Comparison of ENCODE assay signal across 27 mouse cellular contexts in genomic region chr17:50750874-50751273, GRCm38 (mm10).
DNase-seq lines count a peak whose midpoint lies in the region; ATAC-seq lines count a peak whose summit lies in the region.
"Had no signal": no experiment of that assay in that cellular context is flagged by ENCODE, and none has a peak within 500 bp of the region (broad histone marks: within the 10 kb centered on the region; RNA-seq: fewer than 3 reads in every experiment).

No protein-coding gene starts in this region.

- no peaks in the 10 kb centered on the region for H3K9me3 ChIP-seq in forebrain, embryonic 11.5 days (ENCODE audit: control insufficient read depth, low read length)
- H3K9me3 ChIP-seq in forebrain, embryonic 16.5 days (ENCODE audit: control insufficient read depth, low read length) = no peaks in the 10 kb centered on the region
- no peaks in the 10 kb centered on the region for H3K9me3 ChIP-seq in hindbrain, embryonic 14.5 days (ENCODE audit: control insufficient read depth, low read length)
- H3K9me3 ChIP-seq: embryonic facial prominence, embryonic 13.5 days; forebrain, embryonic 13.5 days; G1E; hindbrain, embryonic 12.5 days; intestine, embryonic 15.5 days had no signal

- 53% methylated on average over 2 of the region's 2 CpGs for WGBS in forebrain, embryonic 11.5 days
- 53% methylated on average over 2 of the region's 2 CpGs for WGBS in forebrain, embryonic 16.5 days
- 53% methylated on average over 2 of the region's 2 CpGs for WGBS in hindbrain, embryonic 14.5 days

- H3K36me3 ChIP-seq in forebrain, embryonic 11.5 days (ENCODE audit: control insufficient read depth, insufficient read depth, low read length) = no peaks in the 10 kb centered on the region
- H3K36me3 ChIP-seq in forebrain, embryonic 16.5 days (ENCODE audit: control insufficient read depth, insufficient read depth) = no peaks in the 10 kb centered on the region
- no peaks in the 10 kb centered on the region for H3K36me3 ChIP-seq in hindbrain, embryonic 14.5 days (replicated peaks; ENCODE audit: control insufficient read depth, insufficient read depth)
- H3K36me3 ChIP-seq: embryonic facial prominence, embryonic 13.5 days; hindbrain, embryonic 12.5 days; intestine, embryonic 15.5 days had no signal

- H3K9ac ChIP-seq in forebrain, embryonic 11.5 days (ENCODE audit: low read length) = no peak overlapping the region
- H3K9ac ChIP-seq in forebrain, embryonic 16.5 days (replicated peaks; ENCODE audit: low read depth, low read length) = no peak overlapping the region
- H3K9ac ChIP-seq in hindbrain, embryonic 14.5 days = no peak overlapping the region
- H3K9ac ChIP-seq: embryonic facial prominence, embryonic 13.5 days; forebrain, embryonic 13.5 days; forebrain, postnatal 0 days; hindbrain, embryonic 12.5 days; intestine, embryonic 15.5 days had no signal

- no peaks in the 10 kb centered on the region for H3K4me1 ChIP-seq in forebrain, embryonic 11.5 days (replicated peaks; ENCODE audit: control insufficient read depth, insufficient read depth, low read length)
- H3K4me1 ChIP-seq in forebrain, embryonic 16.5 days (replicated peaks; ENCODE audit: control insufficient read depth, insufficient read depth, low read length) = no peaks in the 10 kb centered on the region
- H3K4me1 ChIP-seq in hindbrain, embryonic 14.5 days (replicated peaks; ENCODE audit: control insufficient read depth, insufficient read depth, low read length) = no peaks in the 10 kb centered on the region
- H3K4me1 ChIP-seq: embryonic facial prominence, embryonic 13.5 days; forebrain, embryonic 13.5 days; hindbrain, embryonic 12.5 days; intestine, embryonic 15.5 days had no signal

- DNase-seq in forebrain, embryonic 11.5 days (ENCODE audit: low spot score) = peak; percentile 32
- DNase-seq in A20 (ENCODE audit: low read depth, low spot score) = peak; percentile 23
- DNase-seq in hindbrain, embryonic 14.5 days (ENCODE audit: low spot score) = no peak
- DNase-seq in frontal cortex, postnatal 36 days (ENCODE audit: low spot score in 2 of 2) = no peak
- DNase-seq: adrenal gland, postnatal 10 days; adrenal gland, postnatal 36 days; B cell, adult 2 months; cerebellum, adult 11 months; cerebellum, adult 2 months; cerebellum, adult 9-11 months; cerebellum, postnatal 25 days; forebrain, postnatal 0 days; gastrocnemius, postnatal 14 days; heart, adult 2 months; kidney, adult 11 months had no signal

- no peak overlapping the region for H3K4me3 ChIP-seq in forebrain, embryonic 11.5 days (ENCODE audit: low read depth, low read length)
- H3K4me3 ChIP-seq in forebrain, embryonic 16.5 days (replicated peaks; ENCODE audit: low read length) = no peak overlapping the region
- no peak overlapping the region for H3K4me3 ChIP-seq in hindbrain, embryonic 14.5 days (replicated peaks; ENCODE audit: low read length)
- H3K4me3 ChIP-seq: embryonic facial prominence, embryonic 13.5 days; erythroblast, embryonic 14.5 days; forebrain, embryonic 13.5 days; heart, adult 2 months; hindbrain, embryonic 12.5 days; intestine, embryonic 15.5 days had no signal

- no peak overlapping the region for H3K4me2 ChIP-seq in forebrain, embryonic 11.5 days (ENCODE audit: low read depth, low read length, severe bottlenecking)
- no peak overlapping the region for H3K4me2 ChIP-seq in forebrain, embryonic 16.5 days (ENCODE audit: low read length)
- no peak overlapping the region for H3K4me2 ChIP-seq in hindbrain, embryonic 14.5 days (replicated peaks)
- H3K4me2 ChIP-seq: embryonic facial prominence, embryonic 13.5 days; forebrain, embryonic 13.5 days; heart, embryonic 11.5 days; hindbrain, embryonic 12.5 days; intestine, embryonic 15.5 days had no signal

- no peaks in the 10 kb centered on the region for H3K27me3 ChIP-seq in forebrain, embryonic 11.5 days (ENCODE audit: control insufficient read depth, insufficient read depth, low read length)
- H3K27me3 ChIP-seq in forebrain, embryonic 16.5 days (replicated peaks; ENCODE audit: control insufficient read depth, insufficient read depth, low read length) = no peaks in the 10 kb centered on the region
- H3K27me3 ChIP-seq in hindbrain, embryonic 14.5 days (ENCODE audit: control insufficient read depth, insufficient read depth, low read length) = no peaks in the 10 kb centered on the region
- H3K27me3 ChIP-seq: CH12.LX; embryonic facial prominence, embryonic 13.5 days; forebrain, embryonic 13.5 days; hindbrain, embryonic 12.5 days; intestine, embryonic 15.5 days; Patski had no signal

- H3K27ac ChIP-seq in forebrain, embryonic 11.5 days (ENCODE audit: low read depth, low read length) = no peak overlapping the region
- H3K27ac ChIP-seq in forebrain, embryonic 16.5 days (ENCODE audit: low read length) = no peak overlapping the region
- no peak overlapping the region for H3K27ac ChIP-seq in hindbrain, embryonic 14.5 days
- H3K27ac ChIP-seq: embryonic facial prominence, embryonic 13.5 days; forebrain, embryonic 13.5 days; heart, adult 2 months; hindbrain, embryonic 12.5 days; intestine, embryonic 15.5 days had no signal

- no peak for ATAC-seq in forebrain, embryonic 11.5 days (replicated peaks; ENCODE audit: low FRiP score)
- no peak for ATAC-seq in forebrain, embryonic 16.5 days
- ATAC-seq in granulocyte monocyte progenitor cell, adult 5-6 weeks (replicated peaks; ENCODE audit: poor library complexity, severe bottlenecking) = peak; percentile 30
- ATAC-seq in hindbrain, embryonic 14.5 days (ENCODE audit: low FRiP score) = no peak
- ATAC-seq: forebrain, embryonic 13.5 days; forebrain, postnatal 0 days; hindbrain, embryonic 16.5 days; intestine, embryonic 15.5 days; Patski had no signal

Comparison
In these comparisons a context has a peak if more than half of its experiments do, and no peak if none do; other contexts are left out.
1. DNase-seq: peak in forebrain, embryonic 11.5 days (single experiment) and A20 (single experiment); none in hindbrain, embryonic 14.5 days (single experiment) and frontal cortex, postnatal 36 days (0 of 2).